Mouse (Mus musculus) ES-E14 (cell line): ENCODE measurements around the gene Ccdc9b. TPM values are rescaled to one million over a fixed set of nuclear protein-coding genes. Genes with fewer than 3 reads are reported as not detected.

Source experiments
- DNase-seq: peaks from one replicate; pipeline ENCODE4 v3.0.0-alpha.2; 2013; ENCODE audit warnings: low read depth, low spot score
- H3K27ac ChIP-seq: 2 replicates; pipeline ENCODE4 v1.5.1; 2012; ENCODE audit warnings: low read depth, mild to moderate bottlenecking, low read length, moderate library complexity, mixed read lengths; ENCODE audit not compliant: poor library complexity, insufficient read depth, severe bottlenecking
- H3K36me3 ChIP-seq: 2 replicates; pipeline ENCODE4 v1.6.1; 2012; ENCODE audit warnings: mild to moderate bottlenecking, low read length, moderate library complexity, mixed read lengths; ENCODE audit not compliant: control insufficient read depth, poor library complexity, insufficient read depth, severe bottlenecking
- H3K4me1 ChIP-seq, 2 experiments: fragments of 150-350 bp in 1 of 2; sonication (generic) in 1 of 2; 2 replicates each; pipeline ENCODE4 v1.6.1; 2012; ENCODE audit warnings: low read length in 2 of 2, mild to moderate bottlenecking in 1 of 2, mixed read lengths in 1 of 2; ENCODE audit not compliant: control insufficient read depth in 2 of 2, insufficient read depth in 2 of 2, poor library complexity in 1 of 2
- H3K4me3 ChIP-seq, 2 experiments: fragments of 150-350 bp in 1 of 2; sonication (generic) in 1 of 2; 2 replicates each; pipeline ENCODE4 v1.5.1; 2012; ENCODE audit warnings: low read length in 2 of 2, low read depth in 1 of 2, mild to moderate bottlenecking in 1 of 2, mixed read lengths in 1 of 2; ENCODE audit not compliant: insufficient read depth in 1 of 2, poor library complexity in 1 of 2, severe bottlenecking in 1 of 2
- H3K9ac ChIP-seq: 2 replicates; pipeline ENCODE4 v1.6.1; 2012; ENCODE audit warnings: low read depth, mild to moderate bottlenecking, low read length, mixed read lengths; ENCODE audit not compliant: poor library complexity, insufficient read depth, severe bottlenecking
- H3K9me3 ChIP-seq: fragments of 150-350 bp; sonication (generic); 2 replicates; pipeline ENCODE4 v1.6.1; 2012; ENCODE audit warnings: low read depth, mild to moderate bottlenecking, low read length; ENCODE audit not compliant: control insufficient read depth, insufficient read depth
- CHD2 ChIP-seq: IDR thresholded peaks from 2 replicates; pipeline ENCODE4 v1.6.1; 2014; ENCODE audit warnings: mild to moderate bottlenecking, low read depth, low read length, inconsistent platforms
- HCFC1 ChIP-seq: IDR thresholded peaks from 2 replicates; pipeline ENCODE4 v1.6.1; 2012; ENCODE audit warnings: low read length, inconsistent platforms, borderline replicate concordance; ENCODE audit not compliant: insufficient read depth
- MAFK ChIP-seq: IDR thresholded peaks from 2 replicates; pipeline ENCODE4 v1.6.1; 2014; ENCODE audit warnings: mild to moderate bottlenecking, low read depth, low read length, inconsistent platforms; ENCODE audit not compliant: insufficient read depth
- ZC3H11A ChIP-seq: IDR thresholded peaks from 2 replicates; pipeline ENCODE4 v1.6.1; 2012; ENCODE audit warnings: low read depth, mild to moderate bottlenecking, inconsistent platforms, low read length, borderline replicate concordance
- ZNF384 ChIP-seq: IDR thresholded peaks from 2 replicates; pipeline ENCODE4 v1.6.1; 2012; ENCODE audit warnings: low read depth, low read length, inconsistent platforms
- in situ Hi-C, 2 experiments: fragments of 600-800 bp; cut with MboI; formaldehyde crosslinking; loops; one replicate each; pipeline ENCODE4 v1.15.1; 2025; ENCODE audit warnings: low sequenced_read_pairs in 2 of 2, inconsistent platforms in 1 of 2; ENCODE audit not compliant: unreplicated experiment in 2 of 2
- total RNA-seq: library from RNA; depleted of rRNA; stranded (reverse); fragments of 300-350 nt; gene quantifications from 2 replicates; pipeline ENCODE4 v1.2.3, GENCODE M21; 2012

Gene Ccdc9b
- total RNA-seq, 1 experiment, result 3.1 TPM

GRCm38 (mm10) chr2:118741183-118741582 is 21.3 kb downstream of the Ccdc9b start:
- no peak for TF ChIP-seq ZC3H11A
- no peak for TF ChIP-seq CHD2
- no peak for TF ChIP-seq ZNF384
- TF ChIP-seq HCFC1, result no peak
- no peak for TF ChIP-seq MAFK
- in situ Hi-C loops, result no loop called here
- no peak for DNase-seq
- no peak overlapping the region for H3K9ac ChIP-seq
- H3K27ac ChIP-seq, result no peak overlapping the region
- no peaks in the 10 kb centered on the region for H3K36me3 ChIP-seq
- no peaks in the 10 kb centered on the region for H3K4me1 ChIP-seq
- no peak overlapping the region for H3K4me3 ChIP-seq
- H3K9me3 ChIP-seq, result no peaks in the 10 kb centered on the region

- DNase-seq, result no peak
- in situ Hi-C loops, result no loop called here
- H3K27ac ChIP-seq, result no peak overlapping the region
- no peaks in the 10 kb centered on the region for H3K9me3 ChIP-seq
- no peaks in the 10 kb centered on the region for H3K4me1 ChIP-seq
- H3K4me3 ChIP-seq, result no peak overlapping the region
- H3K36me3 ChIP-seq, result no peaks in the 10 kb centered on the region
- TF ChIP-seq ZC3H11A (no peak), MAFK (no peak), CHD2 (no peak), ZNF384 (no peak), HCFC1 (no peak)
- H3K9ac ChIP-seq, result no peak overlapping the region
Measured at GRCm38 (mm10) chr2:118740341-118740740, 22.1 kb downstream of the Ccdc9b start.

- no peak overlapping the region for H3K27ac ChIP-seq
- in situ Hi-C loops, result no loop called here
- H3K9me3 ChIP-seq, result no peaks in the 10 kb centered on the region
- no peak for DNase-seq
- no peaks in the 10 kb centered on the region for H3K36me3 ChIP-seq
- peaks cover 0 to 1% of the 10 kb centered on the region in 2 experiments; a peak in 1 of 4 replicates for H3K4me1 ChIP-seq
- TF ChIP-seq HCFC1 (no peak), ZC3H11A (no peak), ZNF384 (no peak), MAFK (no peak), CHD2 (no peak)
- no peak overlapping the region for H3K9ac ChIP-seq
- H3K4me3 ChIP-seq, result no peak overlapping the region
Measured at GRCm38 (mm10) chr2:118733341-118733740, 29.1 kb downstream of the Ccdc9b start.

GRCm38 (mm10) chr2:118731981-118732380 is 30.5 kb downstream of the Ccdc9b start:
- peaks cover 0 to 4% of the 10 kb centered on the region in 2 experiments; a peak in 1 of 4 replicates for H3K4me1 ChIP-seq
- H3K9me3 ChIP-seq, result no peaks in the 10 kb centered on the region
- in situ Hi-C loops, result no loop called here
- no peak for DNase-seq
- no peak for TF ChIP-seq ZC3H11A
- TF ChIP-seq CHD2, result no peak
- no peak for TF ChIP-seq HCFC1
- TF ChIP-seq MAFK, result no peak
- no peak for TF ChIP-seq ZNF384
- H3K36me3 ChIP-seq, result no peaks in the 10 kb centered on the region
- H3K27ac ChIP-seq, result no peak overlapping the region
- H3K4me3 ChIP-seq, result no peak overlapping the region
- no peak overlapping the region for H3K9ac ChIP-seq

GRCm38 (mm10) chr2:118730622-118730915 is 31.9 kb downstream of the Ccdc9b start:
- peaks cover 0 to 4% of the 10 kb centered on the region in 2 experiments; a peak in 1 of 4 replicates for H3K4me1 ChIP-seq
- no peak overlapping the region for H3K27ac ChIP-seq
- no peaks in the 10 kb centered on the region for H3K36me3 ChIP-seq
- H3K9me3 ChIP-seq, result no peaks in the 10 kb centered on the region
- H3K4me3 ChIP-seq, result no peak overlapping the region
- DNase-seq, result no peak
- no peak for TF ChIP-seq CHD2
- TF ChIP-seq ZC3H11A, result 0 out of 2 replicates have a peak, but pooled peaks have one; percentile 19
- H3K9ac ChIP-seq, result no peak overlapping the region
- in situ Hi-C loops, result no loop called here
